Mouse (Mus musculus) megakaryocyte, embryonic 14.5 days (primary cell): ENCODE data around the gene Thpo.

Source experiments
- FLI1 ChIP-seq: IDR thresholded peaks from 2 replicates; pipeline ENCODE4 v1.6.1; 2012; ENCODE audit warnings: low read length, inconsistent platforms, mixed read lengths
- GATA1 ChIP-seq: IDR thresholded peaks from 3 replicates; pipeline ENCODE4 v1.6.1; 2012; ENCODE audit warnings: mixed read lengths, low read length, inconsistent platforms, borderline replicate concordance

DNA sequence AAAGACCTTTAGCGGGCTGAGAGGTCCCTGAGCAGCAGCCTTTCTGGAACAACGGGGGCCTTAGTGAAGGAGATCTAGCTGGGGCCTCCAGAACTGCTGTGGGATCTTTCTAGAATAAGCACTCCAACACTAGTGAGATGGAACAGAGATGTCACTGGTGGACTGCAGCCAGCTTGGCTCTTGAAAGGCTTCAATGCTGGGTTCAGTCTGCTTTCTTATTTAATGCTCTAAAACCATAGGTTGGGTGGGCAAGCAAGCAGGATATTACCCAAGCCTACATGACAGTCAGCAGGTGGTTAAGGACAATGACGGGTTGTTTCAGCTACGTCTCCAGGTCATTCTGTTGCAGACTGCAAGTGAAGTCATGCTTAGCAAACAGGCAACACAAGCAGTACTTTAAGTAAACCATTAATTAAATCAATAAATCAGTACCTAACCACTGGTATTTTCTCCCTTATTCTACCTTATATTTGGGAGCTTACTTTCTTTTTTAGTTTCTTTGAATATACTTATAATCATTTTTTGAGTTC is 46.9 kb upstream of the Thpo start:
- TF ChIP-seq GATA1 (no peak), FLI1 (no peak)
